Comparison of ENCODE assay signal across 11 mouse cellular contexts in the genomic region with DNA sequence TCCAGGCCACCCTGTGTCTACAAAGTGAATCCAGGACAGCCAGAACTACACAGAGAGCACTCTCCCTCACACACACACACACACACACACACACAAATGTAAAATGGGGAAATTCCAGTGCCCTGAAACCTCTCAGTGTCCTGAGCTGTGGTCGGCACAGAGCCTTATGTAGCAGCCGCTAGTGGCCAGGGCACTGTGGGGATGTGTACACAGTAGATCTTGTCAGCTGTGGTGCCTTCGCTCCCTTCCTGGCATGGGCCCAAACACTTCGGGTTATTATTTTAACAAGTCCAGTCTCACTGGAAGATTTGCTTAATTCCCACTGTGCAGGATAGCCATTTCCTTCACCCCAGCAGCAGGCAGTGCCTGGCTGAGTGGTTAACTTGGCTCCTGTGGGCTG.
A peak's percentile ranks its signal among the peaks of the same experiment; 100 is the strongest.
DNase-seq lines count a peak whose midpoint lies in the region; ATAC-seq and TF ChIP-seq lines count a peak whose summit lies in the region.
"Had no signal": no experiment of that assay in that cellular context is flagged by ENCODE, and none has a peak within 500 bp of the region (broad histone marks: within the 10 kb centered on the region; RNA-seq: fewer than 3 reads in every experiment).

No protein-coding gene starts in this region.

- DNase-seq in cerebellum, postnatal 10 days = peak; percentile 45 to 52
- DNase-seq in cerebellum, adult 11 months = no peak
- DNase-seq in layer of hippocampus, adult 11-12 months (ENCODE audit: low spot score) = peak; percentile 15
- DNase-seq in layer of hippocampus, adult 9-11 months = no peak
- DNase-seq in spleen, adult 12 weeks (ENCODE audit: low spot score) = no peak
- DNase-seq in left cerebral cortex, adult 11 months (ENCODE audit: low spot score) = no peak
- DNase-seq: spleen, adult 18-20 months had no signal

- no peak overlapping the region for H3K4me3 ChIP-seq in myocyte
- H3K4me3 ChIP-seq: heart, embryonic 15.5 days; limb, embryonic 13.5 days had no signal

- no peaks in the 10 kb centered on the region for H3K36me3 ChIP-seq in myocyte (ENCODE audit: control insufficient read depth, insufficient read depth)
- H3K36me3 ChIP-seq: heart, embryonic 15.5 days; limb, embryonic 13.5 days had no signal

- ATAC-seq in granulocyte monocyte progenitor cell, adult 5-6 weeks (replicated peaks; ENCODE audit: poor library complexity, severe bottlenecking) = peak; percentile 52

- peak overlapping the region; percentile 16 for H3K4me2 ChIP-seq in myocyte (ENCODE audit: low read depth)
- H3K4me2 ChIP-seq: heart, embryonic 15.5 days; limb, embryonic 13.5 days had no signal

- TF ChIP-seq POLR2A in myocyte (IDR thresholded peaks at IDR 0.05; ENCODE audit: insufficient read length, low read depth) = no peak

- no peaks in the 10 kb centered on the region for H3K79me2 ChIP-seq in myocyte (ENCODE audit: control insufficient read depth, insufficient read depth)

- no peak overlapping the region for H3ac ChIP-seq in myocyte (ENCODE audit: control insufficient read depth, insufficient read length)

- H3K27me3 ChIP-seq in myocyte (ENCODE audit: control insufficient read depth, insufficient read depth, insufficient read length) = no peaks in the 10 kb centered on the region
- H3K27me3 ChIP-seq: limb, embryonic 13.5 days had no signal

TF ChIP-seq in myocyte, 11 proteins besides CTCF, POLR2A, EP300 and RAD21:
- TF ChIP-seq MYOD1 (IDR thresholded peaks at IDR 0.05; ENCODE audit: control insufficient read depth in 1 of 3, insufficient read length in 2 of 3, low read depth in 2 of 3) (peak in 2 of 3 experiments; percentile 22 to 39), MYOG (IDR thresholded peaks at IDR 0.05; ENCODE audit: control insufficient read depth in 1 of 3, insufficient read depth in 1 of 3, insufficient read length in 2 of 3, low read depth in 2 of 3) (peak in 1 of 3 experiments; percentile 31), REST (IDR thresholded peaks at IDR 0.05; ENCODE audit: insufficient read depth, insufficient read length) (no peak)

Comparison
In these comparisons a context has a peak if more than half of its experiments do, and no peak if none do; other contexts are left out.
1. DNase-seq: peak in cerebellum, postnatal 10 days (2 of 2) and layer of hippocampus, adult 11-12 months (single experiment); none in cerebellum, adult 11 months (single experiment), layer of hippocampus, adult 9-11 months (single experiment), spleen, adult 12 weeks (single experiment) and left cerebral cortex, adult 11 months (single experiment).